Mouse (Mus musculus) midbrain, embryonic 16.5 days (tissue): ENCODE results near the gene Myh7. TPM values are rescaled to one million over a fixed set of nuclear protein-coding genes. Genes with fewer than 3 reads are reported as not detected.
"Not testable (repeated sequence)": the region's sequence is repeated elsewhere in the genome, so short reads cannot be mapped to it uniquely, and the experiment has no call there.

ENCODE experiments used
- ATAC-seq: fragments of 200-750 bp; cut with Nextera tagmentation; 2 replicates; pipeline ENCODE4 v1.8.0; 2017; ENCODE audit warnings: moderate TSS enrichment
- H3K27ac ChIP-seq: fragments of 300-500 bp; sonication (generic); 2 replicates; pipeline ENCODE4 v1.5.1; 2014; ENCODE audit warnings: mild to moderate bottlenecking, low read length, mixed read lengths
- H3K27me3 ChIP-seq: fragments of 300-500 bp; sonication (generic); 2 replicates; pipeline ENCODE4 v1.6.1; 2014; ENCODE audit warnings: low read depth, low read length, mixed read lengths; ENCODE audit not compliant: control insufficient read depth, insufficient read depth
- H3K36me3 ChIP-seq: fragments of 300-500 bp; sonication (generic); 2 replicates; pipeline ENCODE4 v1.6.1; 2014; ENCODE audit warnings: mild to moderate bottlenecking, low read length, moderate library complexity, mixed read lengths; ENCODE audit not compliant: control insufficient read depth, insufficient read depth
- H3K4me1 ChIP-seq: fragments of 300-500 bp; sonication (generic); 2 replicates; pipeline ENCODE4 v1.6.1; 2014; ENCODE audit warnings: mild to moderate bottlenecking, low read length, mixed read lengths; ENCODE audit not compliant: control insufficient read depth, insufficient read depth
- H3K4me2 ChIP-seq: fragments of 300-500 bp; sonication (generic); 2 replicates; pipeline ENCODE4 v1.6.1; 2014; ENCODE audit warnings: mild to moderate bottlenecking, low read length, mixed read lengths
- H3K4me3 ChIP-seq: fragments of 300-500 bp; sonication (generic); 2 replicates; pipeline ENCODE4 v1.5.1; 2014; ENCODE audit warnings: low read depth, mild to moderate bottlenecking, low read length, moderate library complexity, mixed read lengths
- H3K9ac ChIP-seq: fragments of 300-500 bp; sonication (generic); 2 replicates; pipeline ENCODE4 v1.6.1; 2014; ENCODE audit warnings: low read depth, low read length, mixed read lengths
- H3K9me3 ChIP-seq: fragments of 300-500 bp; sonication (generic); replicated peaks from 2 replicates; pipeline ENCODE4 v1.6.1; 2014; ENCODE audit warnings: mild to moderate bottlenecking, low read length, mixed read lengths; ENCODE audit not compliant: control insufficient read depth, poor library complexity, severe bottlenecking
- WGBS: fragments of 180-500 bp; shearing (Covaris S2); extraction: QIAGEN DNeasy Blood & Tissue Kit; methylation state at CpG from one replicate; pipeline ENCODE4 v1.1.7; 2014; 5-methylcytosine and 5-hydroxymethylcytosine counted together
- polyA plus RNA-seq: library from polyadenylated mRNA; unstranded; fragments of >200 nt; fragmentation: Nextera tagmentation; extraction: Ambion mirVana; gene quantifications from 2 replicates; pipeline ENCODE4 v1.2.1, GENCODE M21; 2015

Myh7 gene
- polyA plus RNA-seq = 7.7 and 8.9 TPM in 2 replicates

- Histone ChIP-seq H3K9ac (peak within 1 kb of the TSS; percentile 16; the same call in 1 of the 2 replicates), H3K27ac (peak within 1 kb of the TSS; percentile 93), H3K4me2 (no peak within 1 kb of the TSS; the same call in 1 of the 2 replicates), H3K9me3 (no peaks in the 10 kb centered on the region), H3K36me3 (no peaks in the 10 kb centered on the region), H3K4me1 (peaks cover 43% of the 10 kb centered on the region), H3K4me3 (no peak within 1 kb of the TSS), H3K27me3 (no peaks in the 10 kb centered on the region)
- 48% methylated on average over 11 of the region's 11 CpGs for WGBS
- ATAC-seq = no peak
Measured at GRCm38 (mm10) chr14:54994136-54994868, at the start of gene Myh7. Myh7 (minus strand) TSS chr14:54994626.

DNA sequence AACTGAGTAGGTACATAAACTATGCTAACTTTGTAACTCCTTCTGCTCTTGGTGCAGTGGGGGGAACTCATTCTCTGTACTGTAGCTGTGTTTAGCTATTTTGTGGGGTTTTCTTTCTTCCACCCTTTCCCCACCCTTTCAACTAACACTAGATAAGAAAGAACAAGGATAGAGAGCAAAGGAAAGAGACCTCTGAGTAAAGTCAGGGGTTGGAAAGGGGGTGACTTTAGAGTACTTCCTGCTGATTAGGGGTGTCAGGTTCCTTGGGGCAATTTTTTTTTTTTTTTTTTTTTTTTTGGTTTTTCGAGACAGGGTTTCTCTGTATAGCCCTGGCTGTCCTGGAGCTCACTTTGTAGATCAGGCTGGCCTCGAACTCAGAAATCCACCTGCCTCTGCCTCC, 49.3 kb upstream of the Myh7 start:
- H3K36me3 ChIP-seq, ATAC-seq, H3K27ac ChIP-seq, H3K4me3 ChIP-seq, H3K9me3 ChIP-seq, H3K4me2 ChIP-seq, H3K27me3 ChIP-seq, H3K4me1 ChIP-seq, H3K9ac ChIP-seq: not testable (repeated sequence)
- WGBS = 100% methylated on average over 1 of the region's 2 CpGs

- Histone ChIP-seq H3K4me2 (peak overlapping the region; percentile 41), H3K27me3 (no peaks in the 10 kb centered on the region), H3K4me1 (peaks cover 34% of the 10 kb centered on the region), H3K9me3 (no peaks in the 10 kb centered on the region), H3K36me3 (no peaks in the 10 kb centered on the region), H3K9ac (peak overlapping the region; percentile 31; the same call in 1 of the 2 replicates), H3K4me3 (no peak overlapping the region), H3K27ac (peak overlapping the region; percentile 22; the same call in 1 of the 2 replicates)
- WGBS = 13% methylated on average over 19 of the region's 19 CpGs
- no peak for ATAC-seq
Measured at GRCm38 (mm10) chr14:55032695-55033225, 38.3 kb upstream of the Myh7 start.

GRCm38 (mm10) chr14:55029034-55029698, 34.7 kb upstream of the Myh7 start:
- no peaks in the 10 kb centered on the region for H3K9me3 ChIP-seq
- no peaks in the 10 kb centered on the region for H3K36me3 ChIP-seq
- no peaks in the 10 kb centered on the region for H3K27me3 ChIP-seq
- peak overlapping the region; percentile 96 for H3K27ac ChIP-seq
- peak overlapping the region; percentile 46 for H3K4me2 ChIP-seq
- H3K4me3 ChIP-seq = no peak overlapping the region
- 3% methylated on average over 11 of the region's 11 CpGs for WGBS
- H3K9ac ChIP-seq = peak overlapping the region; percentile 60; the same call in 1 of the 2 replicates
- H3K4me1 ChIP-seq = peaks cover 41% of the 10 kb centered on the region
- peak; percentile 29; the same call in 1 of the 2 replicates for ATAC-seq

- H3K4me1 ChIP-seq = peaks cover 41% of the 10 kb centered on the region
- H3K27ac ChIP-seq = peak overlapping the region; percentile 96
- no peak overlapping the region for H3K4me3 ChIP-seq
- 1% methylated on average over 5 of the region's 5 CpGs for WGBS
- ATAC-seq = peak; percentile 75
- H3K4me2 ChIP-seq = peak overlapping the region; percentile 46
- no peaks in the 10 kb centered on the region for H3K27me3 ChIP-seq
- no peaks in the 10 kb centered on the region for H3K36me3 ChIP-seq
- H3K9ac ChIP-seq = peak overlapping the region; percentile 60
- H3K9me3 ChIP-seq = no peaks in the 10 kb centered on the region
Measured at GRCm38 (mm10) chr14:55028333-55028835, 34.0 kb upstream of the Myh7 start.

DNA sequence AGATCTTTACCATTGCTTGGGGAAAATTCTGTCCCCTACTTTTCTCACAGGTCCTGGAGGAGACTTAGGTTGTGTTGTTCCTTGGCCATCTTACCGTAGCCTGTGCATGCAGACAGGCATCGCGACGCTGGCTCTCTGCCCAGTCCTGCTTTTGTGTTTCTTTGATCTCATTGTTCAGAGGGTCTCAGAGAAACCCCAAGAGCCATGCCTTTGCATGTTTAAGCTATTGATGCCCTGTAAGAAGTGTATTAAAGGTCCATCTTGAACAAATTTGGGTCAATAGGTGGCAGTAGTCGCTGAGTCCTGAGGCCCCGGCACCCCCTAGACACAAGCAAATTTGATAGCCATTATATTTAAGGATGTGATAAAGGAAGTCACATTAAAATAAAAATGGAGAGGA, 33.2 kb upstream of the Myh7 start:
- peak overlapping the region; percentile 96 for H3K27ac ChIP-seq
- 6% methylated on average over 6 of the region's 6 CpGs for WGBS
- no peak overlapping the region for H3K4me3 ChIP-seq
- ATAC-seq = peak; percentile 34
- H3K27me3 ChIP-seq = no peaks in the 10 kb centered on the region
- peak overlapping the region; percentile 4; the same call in 1 of the 2 replicates for H3K9ac ChIP-seq
- peaks cover 36% of the 10 kb centered on the region for H3K4me1 ChIP-seq
- peak overlapping the region; percentile 46 for H3K4me2 ChIP-seq
- H3K9me3 ChIP-seq = no peaks in the 10 kb centered on the region
- peaks cover 4% of the 10 kb centered on the region for H3K36me3 ChIP-seq

- 10% methylated on average over 5 of the region's 5 CpGs for WGBS
- Histone ChIP-seq H3K4me1 (peaks cover 34% of the 10 kb centered on the region), H3K4me3 (no peak overlapping the region), H3K9ac (0 out of 2 replicates have a peak overlapping the region, but pooled peaks have one; percentile 4), H3K36me3 (peaks cover 8% of the 10 kb centered on the region), H3K4me2 (0 out of 2 replicates have a peak overlapping the region, but pooled peaks have one; percentile 46), H3K27ac (peak overlapping the region; percentile 96), H3K9me3 (no peaks in the 10 kb centered on the region), H3K27me3 (no peaks in the 10 kb centered on the region)
- no peak for ATAC-seq
Measured at GRCm38 (mm10) chr14:55027251-55027650, 32.8 kb upstream of the Myh7 start.

- Histone ChIP-seq H3K4me2 (no peak overlapping the region), H3K4me1 (peaks cover 30% of the 10 kb centered on the region), H3K27me3 (no peaks in the 10 kb centered on the region), H3K9me3 (no peaks in the 10 kb centered on the region), H3K4me3 (no peak overlapping the region), H3K9ac (no peak overlapping the region), H3K36me3 (peaks cover 16% of the 10 kb centered on the region), H3K27ac (no peak overlapping the region)
- 76% methylated on average over 5 of the region's 5 CpGs for WGBS
- no peak for ATAC-seq
Measured at GRCm38 (mm10) chr14:55025527-55025926, 31.1 kb upstream of the Myh7 start.
